Mouse (Mus musculus) forelimb bud, embryonic 11.5 days (tissue): ENCODE data around the gene Prdm16.

Source experiments
- DNase-seq: peaks from one replicate; pipeline ENCODE4 v3.0.0-alpha.2; 2012; ENCODE audit warnings: low read depth, low spot score

The Prdm16 gene

GRCm38 (mm10) chr4:154639591-154640442 is 3.1 kb upstream of the Prdm16 start:
- no peak for DNase-seq

DNA sequence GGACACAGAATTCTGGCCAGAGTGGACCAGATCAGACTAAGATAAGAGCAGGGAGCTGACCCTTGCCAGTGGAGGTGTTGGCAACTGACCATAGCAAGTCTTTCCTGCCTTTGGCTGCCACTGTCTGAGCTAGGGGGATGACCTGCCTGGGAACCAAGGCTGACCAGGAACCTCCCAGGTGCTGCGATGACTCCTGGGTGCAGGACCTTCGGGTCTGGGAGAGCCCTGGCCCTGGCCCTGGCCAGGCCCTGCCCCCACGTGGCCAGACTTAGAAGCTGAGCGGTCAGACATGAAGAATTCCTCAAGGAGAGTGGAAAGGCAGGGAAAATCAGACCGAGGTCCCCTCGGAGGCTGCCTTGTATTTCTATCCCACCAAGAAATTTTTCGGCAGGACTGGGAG is 2.5 kb upstream of the Prdm16 start:
- no peak for DNase-seq

DNA sequence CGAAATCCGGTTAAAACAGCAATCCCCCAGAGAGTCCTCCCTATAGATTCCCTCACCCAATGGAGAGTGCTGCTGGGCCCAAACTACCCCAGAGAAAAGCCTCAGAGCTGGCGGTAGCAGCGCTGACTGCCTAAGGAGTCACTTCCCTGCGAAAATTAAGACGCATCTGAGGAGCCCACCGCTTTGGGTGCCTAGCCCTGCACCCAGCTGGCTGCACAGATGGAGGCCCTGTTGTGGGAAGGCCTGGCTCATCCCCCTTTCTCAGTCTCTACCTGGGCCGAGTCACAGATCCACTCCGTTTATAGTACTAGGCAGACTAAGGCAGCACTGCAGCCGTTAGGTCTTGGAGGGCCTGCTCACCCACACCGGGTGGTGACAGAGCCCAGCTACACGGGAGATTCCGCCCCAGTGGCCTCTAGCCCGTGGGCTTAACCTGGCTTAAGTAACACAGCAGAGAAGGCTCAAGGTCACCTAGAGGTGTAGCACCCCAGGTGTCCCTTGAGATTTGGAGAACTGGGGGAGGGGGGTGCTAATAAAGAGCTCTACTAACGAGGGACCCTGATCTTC is 1.7 kb upstream of the Prdm16 start:
- no peak for DNase-seq

DNA sequence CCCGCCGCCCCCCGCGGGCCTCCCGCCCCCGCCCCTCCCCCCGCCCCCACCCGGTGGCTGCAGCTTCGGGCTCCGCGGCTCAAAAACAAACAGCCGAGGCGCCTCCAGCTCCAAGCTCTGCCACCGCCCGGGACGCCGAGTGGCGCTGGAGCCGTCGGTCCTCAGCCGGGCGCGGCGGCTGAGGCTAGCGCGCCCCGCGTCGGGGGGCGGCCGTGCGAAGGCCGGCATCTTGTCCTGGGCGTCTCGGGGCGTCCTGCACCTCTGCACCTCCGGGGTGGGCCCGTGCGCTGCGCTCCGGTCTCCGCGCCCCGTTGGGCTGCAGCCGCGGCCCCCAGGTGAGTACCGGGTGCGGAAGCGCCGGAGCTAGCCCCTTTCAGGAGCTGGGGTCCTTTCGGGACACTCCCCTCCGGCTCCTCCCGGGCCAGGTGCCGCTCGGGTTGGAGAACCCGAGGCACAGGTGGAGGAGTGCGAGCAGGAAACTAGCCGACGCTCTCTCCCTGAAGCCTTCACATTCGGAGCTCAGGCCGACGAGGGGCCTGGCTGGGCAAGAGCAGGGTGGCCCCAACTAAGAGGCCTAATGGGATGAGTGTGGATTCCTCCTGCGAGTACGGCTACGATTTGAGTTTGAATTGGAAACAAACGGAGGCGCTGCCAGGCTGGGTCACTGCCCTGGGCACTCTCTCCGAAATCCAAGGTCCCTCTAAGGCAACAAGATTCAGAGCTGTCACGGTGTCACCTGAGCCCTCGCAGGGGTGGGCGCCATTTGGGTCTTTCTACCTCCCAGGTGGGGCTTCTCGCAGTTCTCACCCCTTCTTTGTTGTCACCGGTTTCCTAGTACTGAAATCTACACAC is 1.0 kb upstream of the Prdm16 start:
- DNase-seq = no peak

- DNase-seq = peak; percentile 83
Observed at GRCm38 (mm10) chr4:154636053-154636433, 630 bp downstream of the Prdm16 start.

DNA sequence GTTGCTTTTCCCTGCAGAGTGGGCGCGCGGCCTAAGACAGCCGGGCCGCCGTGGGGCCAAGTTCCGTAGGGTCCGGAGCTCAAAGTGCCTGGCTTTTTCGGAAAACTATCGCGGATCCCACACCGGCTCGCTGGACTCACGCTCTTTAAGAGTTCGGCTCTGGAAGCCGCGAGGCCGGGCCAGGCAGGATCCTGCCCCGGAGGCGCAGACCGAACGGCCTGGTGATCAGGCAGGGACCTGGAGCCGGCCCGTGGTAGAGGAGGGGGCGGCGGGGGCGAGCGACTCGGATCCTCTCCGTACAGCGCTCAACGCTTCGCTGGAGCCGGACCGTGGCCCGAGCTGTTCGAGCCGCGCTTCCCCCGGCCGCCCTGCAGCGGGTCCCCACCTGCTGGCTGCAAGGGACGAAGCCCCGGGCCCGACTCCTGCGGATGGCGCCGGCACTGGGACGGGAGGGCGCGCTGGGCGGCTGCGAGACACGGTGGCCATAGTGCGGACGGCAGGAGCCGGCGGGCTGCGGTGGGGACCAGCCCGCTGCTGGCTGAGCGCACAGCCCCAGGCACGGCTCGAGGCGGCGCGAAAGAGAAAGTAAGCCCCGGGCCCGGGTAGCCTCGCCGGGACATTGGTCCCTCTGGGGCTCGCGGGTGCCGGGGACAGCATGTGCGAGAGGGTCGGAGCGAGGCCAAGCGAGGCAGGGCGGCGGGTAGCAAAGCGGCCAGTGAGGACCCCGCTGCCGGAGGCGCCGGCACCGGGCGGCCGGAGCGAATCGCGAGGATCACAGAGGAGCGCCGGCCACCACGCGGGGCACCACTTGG is 1.2 kb downstream of the Prdm16 start:
- no peak for DNase-seq

- DNase-seq = no peak
Observed at GRCm38 (mm10) chr4:154634470-154635240, 2.0 kb downstream of the Prdm16 start.

DNA sequence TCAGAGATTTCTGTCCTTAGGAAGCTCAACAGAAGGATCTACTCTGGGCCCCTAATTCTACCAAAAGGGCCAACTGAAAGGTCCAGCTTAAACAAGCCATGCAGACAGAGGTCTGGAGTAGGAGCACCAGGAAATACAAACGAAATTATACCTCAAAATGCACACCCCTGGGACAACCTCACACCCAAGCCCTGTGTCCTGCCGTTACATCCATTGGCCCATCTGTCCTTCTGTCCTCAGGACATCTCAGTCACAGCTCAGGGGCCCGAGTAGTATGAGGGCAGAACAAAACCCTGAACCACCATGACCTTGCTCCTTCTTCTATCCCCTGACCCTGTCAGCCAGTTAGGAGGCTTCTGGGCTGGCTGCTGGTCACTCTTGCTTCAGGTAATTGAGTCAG is 2.7 kb downstream of the Prdm16 start:
- no peak for DNase-seq

- no peak for DNase-seq
Observed at GRCm38 (mm10) chr4:154632800-154633764, 3.6 kb downstream of the Prdm16 start.

GRCm38 (mm10) chr4:154630763-154631162 is 5.9 kb downstream of the Prdm16 start:
- DNase-seq = no peak

GRCm38 (mm10) chr4:154627419-154628142 is 9.1 kb downstream of the Prdm16 start:
- no peak for DNase-seq

DNA sequence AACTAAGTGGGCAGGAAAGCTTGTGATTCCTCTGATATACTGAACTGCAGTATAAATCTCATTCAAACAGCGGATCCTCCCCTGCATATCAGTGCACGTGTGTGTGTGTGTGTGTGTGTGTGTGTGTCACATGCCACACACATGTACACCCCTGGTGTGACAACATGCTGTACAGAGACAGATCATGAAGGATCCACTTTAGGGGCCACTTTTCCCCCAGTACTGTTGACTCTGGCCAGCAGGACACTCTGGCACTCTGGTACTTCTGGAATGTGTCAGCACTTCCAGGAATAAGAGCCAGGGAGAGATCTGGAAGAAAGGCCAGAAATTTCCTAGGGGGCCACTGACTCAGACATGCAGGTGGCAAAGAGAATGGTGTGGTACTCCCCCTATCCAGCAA is 10.4 kb downstream of the Prdm16 start:
- no peak for DNase-seq

DNA sequence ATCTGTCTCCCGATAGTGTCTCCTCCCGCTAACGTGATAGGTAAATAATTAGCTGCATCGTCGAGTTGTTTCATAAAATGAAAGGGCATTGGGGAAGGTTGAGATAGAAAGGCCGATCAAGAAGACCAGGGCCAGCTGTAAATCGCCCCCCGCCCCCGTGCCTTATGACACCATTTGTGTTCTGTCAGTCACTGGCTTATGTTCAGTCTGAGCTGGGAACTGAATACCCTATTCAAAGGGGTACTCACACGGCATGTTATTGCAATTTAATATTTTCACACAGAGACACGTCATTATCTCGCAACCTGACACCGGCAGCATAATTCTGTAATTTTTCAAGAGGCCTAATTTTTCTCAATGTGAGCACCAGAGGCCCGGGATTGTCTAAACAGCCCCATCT is 11.0 kb downstream of the Prdm16 start:
- no peak for DNase-seq

DNA sequence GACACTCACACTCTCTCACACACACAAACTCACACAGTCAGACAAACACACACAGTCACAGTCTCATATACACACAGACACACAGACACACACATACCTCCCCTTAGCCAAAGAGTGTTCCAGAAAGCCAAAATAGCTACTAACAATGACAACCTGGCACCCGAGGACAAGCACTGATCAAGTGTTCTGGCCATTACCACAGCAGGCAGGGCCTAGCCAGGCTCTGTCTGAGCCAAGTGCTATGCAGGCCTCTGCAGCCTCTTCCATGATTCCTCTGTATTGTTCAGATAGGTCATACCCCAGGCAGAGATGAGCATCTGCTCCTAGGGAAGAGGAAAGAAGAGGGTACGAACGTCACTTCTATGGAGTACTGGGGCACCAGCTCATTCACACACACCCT is 13.4 kb downstream of the Prdm16 start:
- no peak for DNase-seq

DNA sequence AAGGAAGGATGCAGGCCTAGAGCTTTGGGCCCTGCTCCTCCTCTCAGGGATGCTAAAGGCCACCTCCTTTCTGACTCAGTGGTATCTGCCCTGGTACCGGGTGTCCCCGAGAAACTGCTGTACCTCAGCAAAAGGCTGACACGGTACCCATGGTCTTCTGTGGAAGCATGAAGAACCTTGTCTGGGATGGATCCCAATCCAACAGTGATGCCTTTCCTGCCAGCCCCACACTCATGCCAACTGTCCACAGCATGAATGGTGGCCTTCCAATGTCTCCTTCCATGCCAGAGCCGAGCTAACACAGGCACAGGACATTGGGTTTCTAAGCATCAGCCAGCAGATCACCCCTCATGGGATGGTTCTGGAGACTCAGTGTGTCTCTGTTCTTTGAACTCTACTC is 14.2 kb downstream of the Prdm16 start:
- no peak for DNase-seq

DNA sequence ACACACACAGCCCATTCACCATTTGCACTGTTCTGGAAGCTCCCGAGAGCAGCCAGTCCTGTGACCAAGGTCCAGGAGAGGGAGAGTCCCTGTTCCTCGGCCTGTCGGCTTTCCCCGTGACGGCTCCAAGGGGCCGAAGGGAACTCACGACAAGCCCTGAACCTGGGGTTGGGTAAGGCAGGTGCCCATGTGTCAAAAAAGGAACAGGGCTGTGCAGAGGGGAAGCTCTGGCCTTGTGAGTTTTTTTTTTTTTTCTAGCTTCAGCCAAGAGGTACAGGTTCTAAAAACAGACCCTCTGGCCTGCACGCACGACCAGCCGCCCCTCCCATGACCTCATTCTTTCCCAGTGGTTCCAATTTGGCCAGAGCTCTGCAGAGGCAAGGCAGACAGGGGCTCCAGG is 25.5 kb downstream of the Prdm16 start:
- DNase-seq = no peak

DNA sequence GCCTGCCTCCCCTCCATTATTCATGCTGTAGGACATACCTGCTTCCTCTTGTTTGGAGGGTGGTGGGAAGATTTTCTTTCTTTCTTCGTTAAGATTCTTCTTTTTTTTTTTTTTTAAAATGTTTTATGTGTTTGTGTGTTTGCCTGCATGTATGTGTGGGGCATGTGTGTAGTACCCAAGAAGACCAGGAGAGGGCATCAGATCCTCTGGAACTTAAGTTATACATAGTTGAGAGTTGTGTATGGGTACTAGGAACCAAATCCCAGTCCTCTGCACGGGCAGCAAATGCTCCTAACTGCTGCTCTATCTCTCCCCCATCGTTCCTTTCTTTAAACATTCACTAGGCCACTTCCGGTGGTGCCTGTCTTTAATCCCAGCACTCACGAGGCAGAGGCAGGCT is 28.9 kb downstream of the Prdm16 start:
- DNase-seq = no peak

DNA sequence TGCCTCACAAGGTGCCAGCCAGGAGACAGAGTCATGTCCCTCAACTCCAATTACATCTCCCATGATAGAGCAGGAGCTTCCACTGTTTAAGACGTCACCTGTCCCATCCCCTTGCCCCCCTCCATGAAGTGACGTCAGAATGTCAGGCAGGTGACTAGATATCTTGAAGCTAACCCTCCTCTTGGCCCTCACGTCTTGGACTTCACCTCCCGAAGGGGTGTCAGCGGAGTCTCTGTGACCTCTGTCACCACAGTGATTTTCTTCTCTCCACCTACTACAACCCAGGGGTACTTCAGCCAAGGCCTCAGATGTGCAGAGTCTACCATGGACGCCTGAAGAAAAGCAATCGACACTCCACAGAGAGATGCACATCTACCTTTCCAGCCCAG is 32.2 kb downstream of the Prdm16 start:
- no peak for DNase-seq
